ENCODE assay signal across 1 mouse cellular context in genomic region chr3:105687324-105688060, GRCm38 (mm10).
TF ChIP-seq lines count a peak whose summit lies in the region.

Gene Ddx20, minus strand, starts transcription at chr3:105687574.

TF ChIP-seq in CH12.LX, 34 proteins besides CTCF, POLR2A, EP300 and RAD21 (continued from another document):
- TF ChIP-seq ZKSCAN1 (IDR thresholded peaks at IDR 0.05; ENCODE audit: borderline replicate concordance, low read depth, low read length) (no peak; the same call in 1 of the 2 replicates), CHD2 (IDR thresholded peaks at IDR 0.05; ENCODE audit: low read length) (peak; percentile 100), ELF1 (IDR thresholded peaks at IDR 0.05; ENCODE audit: low read depth, low read length) (peak; percentile 94), JUND (conservative IDR thresholded peaks at IDR 0.05; ENCODE audit: low read depth, low read length) (no peak), TCF12 (IDR thresholded peaks at IDR 0.05; ENCODE audit: low read depth, low read length) (peak; percentile 91), ZC3H11A (IDR thresholded peaks at IDR 0.05; ENCODE audit: low read depth, low read length) (peak; percentile 74), RCOR1 (conservative IDR thresholded peaks at IDR 0.05; ENCODE audit: low read depth, low read length) (peak; percentile 73; the same call in 1 of the 2 replicates), TBP (conservative IDR thresholded peaks at IDR 0.05; ENCODE audit: low read depth, low read length) (peak; percentile 73; the same call in 1 of the 2 replicates), CHD1 (IDR thresholded peaks at IDR 0.05; ENCODE audit: low read depth, low read length) (no peak), MAZ (IDR thresholded peaks at IDR 0.05; ENCODE audit: low read depth, low read length) (peak; percentile 81; the same call in 1 of the 2 replicates), KAT2A (IDR thresholded peaks at IDR 0.05; ENCODE audit: insufficient replicate concordance, low read length) (peak; percentile 75; the same call in 1 of the 2 replicates), USF2 (conservative IDR thresholded peaks at IDR 0.05; ENCODE audit: low read depth, low read length) (no peak), ETS1 (conservative IDR thresholded peaks at IDR 0.05; ENCODE audit: low read depth, low read length) (peak; percentile 71), IRF4 (IDR thresholded peaks at IDR 0.05; ENCODE audit: low read depth, low read length) (peak; percentile 97)
